Mouse (Mus musculus) CH12.LX (cell line): ENCODE measurements around the gene Dbx1. TPM values are rescaled to one million over a fixed set of nuclear protein-coding genes. Genes with fewer than 3 reads are reported as not detected.
A peak's percentile ranks its signal among the peaks of the same experiment; 100 is the strongest.

Experiments used
- DNase-seq: peaks from one replicate; pipeline ENCODE4 v3.0.0-alpha.2; 2013; ENCODE audit errors: extremely low read depth
- H3K27ac ChIP-seq: 2 replicates; pipeline ENCODE4 v1.5.1; 2012; ENCODE audit warnings: low read depth, mild to moderate bottlenecking, control low read depth, moderate library complexity; ENCODE audit not compliant: insufficient read depth
- H3K27me3 ChIP-seq: replicated peaks from 2 replicates; pipeline ENCODE3; 2012; ENCODE audit warnings: inconsistent platforms
- H3K36me3 ChIP-seq, 2 experiments: replicated peaks in 1 of 2; 2 replicates each; pipeline versions ENCODE3 to v1.6.1; 2012; ENCODE audit warnings: inconsistent platforms in 1 of 2, low read length in 1 of 2, mild to moderate bottlenecking in 1 of 2, mixed read lengths in 1 of 2, moderate library complexity in 1 of 2; ENCODE audit not compliant: control insufficient read depth in 1 of 2, insufficient read depth in 1 of 2
- H3K4me1 ChIP-seq, 2 experiments: 2 replicates each; pipeline ENCODE4 v1.6.1; 2012; ENCODE audit warnings: inconsistent platforms in 1 of 2, moderate library complexity in 1 of 2; ENCODE audit not compliant: insufficient read depth in 2 of 2, control insufficient read depth in 1 of 2
- H3K4me2 ChIP-seq: 2 replicates; pipeline ENCODE4 v1.6.1; 2012; ENCODE audit warnings: low read depth, mild to moderate bottlenecking, control low read depth; ENCODE audit not compliant: poor library complexity, insufficient read depth, severe bottlenecking
- H3K4me3 ChIP-seq, 3 experiments: fragments of 150-350 bp in 1 of 3; sonication (generic) in 1 of 3; replicated peaks in 1 of 3; 2 replicates each; pipeline versions ENCODE3 to v1.5.1; 2011 to 2012; ENCODE audit warnings: low read depth in 2 of 3, low read length in 2 of 3, mild to moderate bottlenecking in 2 of 3, moderate library complexity in 2 of 3, control low read depth in 1 of 3, improper control_type of control experiment in 1 of 3, inconsistent platforms in 1 of 3, mixed read lengths in 1 of 3; ENCODE audit not compliant: poor library complexity in 1 of 3
- H3K79me2 ChIP-seq: replicated peaks from 2 replicates; pipeline ENCODE4 v1.6.1; 2012; ENCODE audit warnings: mild to moderate bottlenecking, moderate library complexity; ENCODE audit not compliant: control insufficient read depth, poor library complexity, insufficient read depth, severe bottlenecking; ENCODE audit errors: extremely low read depth
- H3K9ac ChIP-seq: 2 replicates; pipeline ENCODE4 v1.6.1; 2012; ENCODE audit warnings: low read depth, mild to moderate bottlenecking, control low read depth, moderate library complexity; ENCODE audit not compliant: insufficient read depth
- H3K9me3 ChIP-seq: replicated peaks from 2 replicates; pipeline ENCODE3; 2012; ENCODE audit warnings: low read length, inconsistent platforms, mixed read lengths
- BHLHE40 ChIP-seq: IDR thresholded peaks from 2 replicates; pipeline ENCODE4 v1.6.1; 2011; ENCODE audit warnings: mild to moderate bottlenecking, low read depth, low read length, improper control_type of control experiment
- CHD1 ChIP-seq: IDR thresholded peaks from 2 replicates; pipeline ENCODE4 v1.6.1; 2012; ENCODE audit warnings: low read depth, low read length, improper control_type of control experiment, inconsistent platforms
- CHD2 ChIP-seq: IDR thresholded peaks from 2 replicates; pipeline ENCODE4 v1.6.1; 2011; ENCODE audit warnings: low read length, improper control_type of control experiment
- CTCF ChIP-seq, 2 experiments: IDR thresholded peaks in 1 of 2; conservative IDR thresholded peaks in 1 of 2; 2 replicates each; pipeline ENCODE4 v1.5.1; 2011 to 2012; ENCODE audit warnings: low read depth in 2 of 2, low read length in 2 of 2, improper control_type of control experiment in 1 of 2, inconsistent platforms in 1 of 2, mild to moderate bottlenecking in 1 of 2, moderate library complexity in 1 of 2
- EP300 ChIP-seq: IDR thresholded peaks from 2 replicates; pipeline ENCODE4 v1.6.1; 2011; ENCODE audit warnings: low read length, improper control_type of control experiment
- ETS1 ChIP-seq: conservative IDR thresholded peaks from 2 replicates; pipeline ENCODE4 v1.6.1; 2012; ENCODE audit warnings: low read depth, mild to moderate bottlenecking, inconsistent platforms, low read length, improper control_type of control experiment, moderate library complexity
- GABPA ChIP-seq: IDR thresholded peaks from 2 replicates; pipeline ENCODE4 v1.6.1; 2012; ENCODE audit warnings: low read depth, low read length, improper control_type of control experiment, inconsistent platforms; ENCODE audit not compliant: insufficient replicate concordance
- IRF4 ChIP-seq: IDR thresholded peaks from 2 replicates; pipeline ENCODE4 v1.6.1; 2014; ENCODE audit warnings: low read depth, mild to moderate bottlenecking, inconsistent platforms, low read length, improper control_type of control experiment
- MAX ChIP-seq: IDR thresholded peaks from 2 replicates; pipeline ENCODE4 v1.6.1; 2011; ENCODE audit warnings: low read length, improper control_type of control experiment
- MXI1 ChIP-seq: IDR thresholded peaks from 2 replicates; pipeline ENCODE4 v1.6.1; 2011; ENCODE audit warnings: mild to moderate bottlenecking, low read depth, low read length, improper control_type of control experiment
- MYC ChIP-seq: IDR thresholded peaks from 2 replicates; pipeline ENCODE4 v1.6.1; 2011; ENCODE audit warnings: low read depth, mild to moderate bottlenecking, improper control_type of control experiment, low read length
- NELFE ChIP-seq: IDR thresholded peaks from 2 replicates; pipeline ENCODE4 v1.6.1; 2011; ENCODE audit warnings: low read depth, low read length, improper control_type of control experiment
- NRF1 ChIP-seq: IDR thresholded peaks from 2 replicates; pipeline ENCODE4 v1.6.1; 2014; ENCODE audit warnings: low read depth, mild to moderate bottlenecking, inconsistent platforms, low read length, improper control_type of control experiment, moderate library complexity
- PAX5 ChIP-seq: IDR thresholded peaks from 2 replicates; pipeline ENCODE4 v1.6.1; 2012; ENCODE audit warnings: low read length, inconsistent platforms, mixed read lengths
- POLR2A ChIP-seq: IDR thresholded peaks from 2 replicates; pipeline ENCODE4 v1.6.1; 2011; ENCODE audit warnings: low read depth, mild to moderate bottlenecking, improper control_type of control experiment, low read length
- POLR2AphosphoS2 ChIP-seq: IDR thresholded peaks from 2 replicates; pipeline ENCODE4 v1.6.1; 2011; ENCODE audit warnings: low read depth, low read length, improper control_type of control experiment
- SMC3 ChIP-seq: IDR thresholded peaks from 2 replicates; pipeline ENCODE4 v1.6.1; 2011; ENCODE audit warnings: low read depth, low read length, improper control_type of control experiment
- TBP ChIP-seq: conservative IDR thresholded peaks from 2 replicates; pipeline ENCODE4 v1.6.1; 2011; ENCODE audit warnings: low read depth, low read length, improper control_type of control experiment
- TCF12 ChIP-seq: IDR thresholded peaks from 2 replicates; pipeline ENCODE4 v1.6.1; 2014; ENCODE audit warnings: low read depth, mild to moderate bottlenecking, inconsistent platforms, low read length, improper control_type of control experiment
- UBTF ChIP-seq: IDR thresholded peaks from 2 replicates; pipeline ENCODE4 v1.6.1; 2012; ENCODE audit warnings: low read depth, mild to moderate bottlenecking, inconsistent platforms, low read length, improper control_type of control experiment, moderate library complexity
- ZKSCAN1 ChIP-seq: IDR thresholded peaks from 2 replicates; pipeline ENCODE4 v1.6.1; 2012; ENCODE audit warnings: low read depth, inconsistent platforms, low read length, improper control_type of control experiment, borderline replicate concordance
- ZMIZ1 ChIP-seq: IDR thresholded peaks from 2 replicates; pipeline ENCODE4 v1.6.1; 2012; ENCODE audit warnings: low read depth, mild to moderate bottlenecking, inconsistent platforms, low read length, improper control_type of control experiment
- dilution Hi-C: fragments of 300-500 bp; cut with MboI; formaldehyde crosslinking; loops from 2 replicates; pipeline ENCODE4 v1.14.3; 2020; ENCODE audit warnings: low sequenced_read_pairs; ENCODE audit not compliant: extremely low pct_unique_long_range_greater_than_20kb, extremely low pct_ligation_motif_present
- in situ Hi-C: fragments of 300-500 bp; cut with MboI; formaldehyde crosslinking; loops from 3 replicates; pipeline ENCODE4 v1.14.3; 2019; ENCODE audit warnings: low sequenced_read_pairs, low pct_ligation_motif_present, low pct_unique_long_range_greater_than_20kb, mixed read lengths
- polyA plus RNA-seq: library from polyadenylated mRNA; unstranded; fragments of >175 nt; gene quantifications from 2 replicates; pipeline ENCODE4 v1.2.1, GENCODE M21; 2012; ENCODE audit warnings: low read depth; ENCODE audit not compliant: insufficient read length
- total RNA-seq, 2 experiments: library from RNA; depleted of rRNA; stranded (reverse); fragments of 300-350 nt in 1 of 2; fragments of >200 nt in 1 of 2; gene quantifications; 2 replicates each; pipeline ENCODE4 v1.2.3; 2012 to 2014

Gene Dbx1
- total and polyA plus RNA-seq, 3 experiments, result 0.43 TPM; not detected in 2

- H3K36me3 ChIP-seq, result no peaks in the 10 kb centered on the region
- H3K4me3 ChIP-seq, result no peak overlapping the region
- peaks cover 22% of the 10 kb centered on the region for H3K9me3 ChIP-seq
- dilution Hi-C loops, result no loop called here
- no peak overlapping the region for H3K9ac ChIP-seq
- H3K4me1 ChIP-seq, result peaks cover 4 to 19% of the 10 kb centered on the region in 2 experiments
- no peaks in the 10 kb centered on the region for H3K79me2 ChIP-seq
- no peak overlapping the region for H3K27ac ChIP-seq
- peak overlapping the region; percentile 93; the same call in 1 of the 2 replicates for H3K4me2 ChIP-seq
- H3K27me3 ChIP-seq, result no peaks in the 10 kb centered on the region
- TF ChIP-seq SMC3 (no peak), ZKSCAN1 (no peak), PAX5 (no peak), UBTF (no peak), CHD2 (no peak), TBP (no peak), MYC (no peak), NELFE (no peak), CTCF (conservative IDR thresholded peaks at IDR 0.05 in 1 of 2, IDR thresholded peaks at IDR 0.05 in 1 of 2; ENCODE audit: low read depth in 2 of 2, low read length in 2 of 2) (no peak), GABPA (no peak)
- TF ChIP-seq, all 38 proteins: peak for 0
- in situ Hi-C loops, result no loop called here
- DNase-seq, result no peak
Observed at GRCm38 (mm10) chr7:49635074-49635621, 1.5 kb downstream of the Dbx1 start.

GRCm38 (mm10) chr7:49634291-49635073 lies 2.2 kb downstream of the Dbx1 start:
- peaks cover 4 to 19% of the 10 kb centered on the region in 2 experiments for H3K4me1 ChIP-seq
- dilution Hi-C loops, result no loop called here
- H3K9me3 ChIP-seq, result peaks cover 22% of the 10 kb centered on the region
- in situ Hi-C loops, result no loop called here
- H3K36me3 ChIP-seq, result no peaks in the 10 kb centered on the region
- peak overlapping the region; percentile 93 for H3K4me2 ChIP-seq
- H3K9ac ChIP-seq, result peak overlapping the region; percentile 15; the same call in 1 of the 2 replicates
- DNase-seq, result no peak
- no peak overlapping the region for H3K27ac ChIP-seq
- no peak for TF ChIP-seq EP300
- no peak for TF ChIP-seq CHD1
- H3K27me3 ChIP-seq, result no peaks in the 10 kb centered on the region
- peak overlapping the region in 2 of 3 experiments; percentile 34 to 54 for H3K4me3 ChIP-seq
- no peaks in the 10 kb centered on the region for H3K79me2 ChIP-seq

GRCm38 (mm10) chr7:49633375-49633956 lies 3.2 kb downstream of the Dbx1 start:
- TF ChIP-seq POLR2A (peak; percentile 37; the same call in 1 of the 2 replicates), POLR2AphosphoS2 (no peak), NRF1 (0 out of 2 replicates have a peak, but pooled peaks have one; percentile 40), SMC3 (no peak), TCF12 (peak; percentile 82), IRF4 (peak; percentile 28; the same call in 1 of the 2 replicates), BHLHE40 (peak; percentile 73), MAX (peak; percentile 80), MXI1 (no peak), ZMIZ1 (no peak), ETS1 (peak; percentile 59), TBP (0 out of 2 replicates have a peak, but pooled peaks have one; percentile 36)
- no peaks in the 10 kb centered on the region for H3K79me2 ChIP-seq
- H3K4me3 ChIP-seq, result peak overlapping the region; percentile 28 to 58 (median 54)
- H3K9ac ChIP-seq, result peak overlapping the region; percentile 15; the same call in 1 of the 2 replicates
- peak overlapping the region; percentile 93 for H3K4me2 ChIP-seq
- H3K9me3 ChIP-seq, result peaks cover 22% of the 10 kb centered on the region
- H3K4me1 ChIP-seq, result peaks cover 4 to 19% of the 10 kb centered on the region in 2 experiments
- dilution Hi-C loops (no loop called here), in situ Hi-C loops (no loop called here)
- no peak overlapping the region for H3K27ac ChIP-seq
- DNase-seq, result peak; percentile 90
- H3K27me3 ChIP-seq, result no peaks in the 10 kb centered on the region
- no peaks in the 10 kb centered on the region for H3K36me3 ChIP-seq
